Mouse (Mus musculus) megakaryocyte-erythroid progenitor cell, adult 5-6 weeks (primary cell): Measurements from ENCODE around the gene Nmnat2. TPM values are rescaled to one million over a fixed set of nuclear protein-coding genes. Genes with fewer than 3 reads are reported as not detected.

ENCODE experiments used
- ATAC-seq: replicated peaks from 2 replicates; pipeline ENCODE4 v1.8.0; 2016; ENCODE audit warnings: mild to moderate bottlenecking, inconsistent platforms; ENCODE audit not compliant: severe bottlenecking, poor library complexity, low FRiP score, low TSS enrichment
- total RNA-seq, 2 experiments: library from RNA; stranded (forward) in 1 of 2; stranded (reverse) in 1 of 2; fragments of 200-1000, 215-1000 nt in 1 of 2; fragments of >200 nt in 1 of 2; fragmentation: Nextera tagmentation in 1 of 2; gene quantifications; 2 replicates each; pipeline ENCODE4 v1.2.3; 2014 to 2017

Gene Nmnat2
- total RNA-seq (2014; fragmentation: Nextera tagmentation) (0.24 and 1.1 TPM in 2 replicates), total RNA-seq (2017) (0.65 and 1.5 TPM in 2 replicates)

DNA sequence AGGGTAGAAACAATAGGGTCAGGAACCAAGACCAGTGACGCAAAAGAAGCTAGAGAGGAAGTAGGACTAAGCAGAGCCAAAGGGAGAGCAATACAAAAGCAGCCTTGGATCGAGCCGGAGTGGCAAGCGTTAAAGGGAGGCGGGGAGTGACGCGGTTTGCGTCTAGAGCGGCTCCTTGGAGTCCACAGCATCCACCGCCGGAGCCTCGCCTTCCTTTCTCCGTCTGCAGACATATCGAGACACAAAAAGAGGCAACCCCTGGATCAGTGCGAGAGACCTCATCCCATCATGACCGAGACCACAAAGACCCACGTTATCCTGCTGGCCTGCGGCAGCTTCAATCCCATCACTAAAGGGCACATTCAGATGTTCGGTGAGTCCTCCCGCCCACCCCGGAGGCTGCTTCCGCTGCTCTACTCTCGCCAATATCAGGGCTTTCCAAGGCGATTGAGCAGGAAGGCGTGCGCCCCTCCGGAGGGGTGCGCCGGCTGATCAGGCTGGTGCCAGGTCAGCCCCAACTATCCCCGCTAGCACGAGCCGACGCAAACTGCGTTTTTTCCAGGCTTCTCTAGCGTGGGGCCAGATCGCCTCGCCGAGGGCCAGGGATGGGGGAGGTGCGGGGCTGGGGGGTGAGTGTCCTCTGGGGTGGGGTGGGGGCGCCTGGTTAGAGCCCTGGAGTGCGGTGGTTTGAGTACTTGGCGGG is at the start of gene Nmnat2:
TSS of gene Nmnat2 (plus strand) at position 173 of the 703 bp plus-strand sequence.
- no peak for ATAC-seq

DNA sequence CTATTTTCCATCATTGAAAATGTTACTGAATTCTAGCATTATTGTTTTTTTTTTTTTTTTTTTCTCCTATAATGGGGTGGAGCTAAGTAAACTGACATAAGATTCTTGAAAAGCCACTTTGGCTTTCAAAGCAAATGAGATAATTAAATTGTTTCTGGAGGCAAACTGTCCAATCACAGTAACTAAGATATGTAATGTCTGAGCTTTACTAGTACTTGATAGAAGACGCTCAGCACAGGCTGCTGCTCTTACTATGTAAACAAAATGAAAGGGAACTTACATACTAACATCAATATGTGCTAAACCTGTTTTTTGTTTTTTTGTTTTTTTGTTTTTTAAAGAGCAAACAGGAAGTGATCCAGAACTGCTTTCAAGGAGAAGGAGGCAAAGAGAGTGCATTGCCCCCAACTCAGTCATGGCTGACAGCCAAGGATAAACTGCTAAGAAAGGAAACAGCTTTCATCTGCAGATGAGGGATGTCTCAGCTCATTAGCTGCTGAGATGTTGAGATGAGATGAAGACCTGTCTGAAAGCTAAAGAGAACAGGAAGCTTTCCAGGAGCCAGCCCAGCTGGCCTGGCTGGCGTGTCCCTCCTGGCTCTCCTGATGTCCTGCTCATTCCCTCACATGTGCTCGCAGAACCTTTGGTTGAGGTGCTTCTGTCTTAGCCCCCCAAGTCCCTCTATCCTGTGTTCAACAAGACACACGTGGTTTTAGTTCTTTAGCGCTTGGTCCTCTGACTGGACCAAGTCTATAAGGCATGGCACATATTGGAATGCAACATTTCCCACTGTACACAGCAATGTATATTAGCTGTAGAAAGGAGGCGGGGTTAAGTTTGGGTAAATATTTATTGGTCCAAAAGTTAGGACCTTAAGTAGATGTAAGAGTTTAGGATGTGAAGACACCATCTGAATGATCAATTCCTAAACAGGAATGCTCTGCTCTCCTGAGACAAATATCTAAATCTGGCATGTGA is 41.0 kb upstream of the Nmnat2 start:
- no peak for ATAC-seq

DNA sequence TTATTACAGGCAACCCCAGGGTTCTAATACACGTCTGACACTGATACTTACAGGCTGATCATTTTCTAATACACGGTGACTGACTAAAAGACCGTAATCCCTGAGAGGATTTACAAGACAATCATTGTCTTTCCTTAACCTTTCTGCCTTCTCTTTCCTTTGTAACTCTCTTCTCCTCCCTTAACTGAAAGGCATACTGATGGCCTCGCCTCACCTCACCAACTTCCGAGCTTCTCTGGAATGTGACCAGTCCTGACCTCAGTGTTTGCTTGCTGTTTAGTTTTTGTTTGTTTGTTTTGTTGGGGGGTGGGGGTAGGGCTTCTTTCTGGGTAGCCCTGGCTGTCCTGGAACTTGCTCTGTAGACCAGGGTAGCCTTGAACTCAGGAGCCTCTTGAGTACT is 39.0 kb upstream of the Nmnat2 start:
- ATAC-seq = no peak

DNA sequence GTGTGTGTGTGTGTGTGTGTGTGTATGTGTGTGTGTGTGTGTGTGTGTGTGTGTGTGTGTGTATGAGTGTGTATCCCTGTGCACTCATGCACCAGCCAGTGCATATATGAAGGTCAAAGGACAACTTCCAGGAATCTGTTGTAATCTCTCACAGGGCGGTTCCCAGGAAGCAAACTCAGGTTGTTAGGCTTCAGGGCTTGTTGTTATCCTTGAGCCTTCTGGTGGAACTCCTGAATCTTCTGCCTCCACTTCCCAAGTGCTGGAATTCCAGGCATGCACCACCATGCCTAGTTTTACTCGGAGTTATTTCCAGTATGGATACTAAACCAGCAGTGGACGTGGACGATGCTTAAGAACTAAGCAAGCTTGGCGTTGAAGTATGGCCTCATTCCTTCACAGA is 37.9 kb upstream of the Nmnat2 start:
- no peak for ATAC-seq

DNA sequence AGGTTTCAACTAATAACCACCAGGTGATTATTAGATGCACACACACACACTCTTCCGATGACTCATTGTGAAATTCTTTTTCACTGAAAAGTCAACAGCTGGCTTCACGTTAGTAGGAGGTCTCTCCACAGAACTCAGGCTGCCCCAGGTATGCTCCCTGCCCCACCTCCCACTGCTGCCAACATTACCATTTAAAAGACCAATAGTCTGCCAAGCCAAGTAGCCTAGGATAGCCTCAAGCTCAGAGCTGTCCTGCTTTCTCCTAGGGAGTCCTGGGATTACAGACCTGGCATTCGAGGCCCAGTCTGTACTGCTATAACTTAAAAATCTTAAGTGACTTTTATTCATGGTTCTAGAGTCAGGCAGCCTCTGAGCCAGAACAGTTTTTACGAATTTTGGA is 37.2 kb upstream of the Nmnat2 start:
- ATAC-seq = no peak

DNA sequence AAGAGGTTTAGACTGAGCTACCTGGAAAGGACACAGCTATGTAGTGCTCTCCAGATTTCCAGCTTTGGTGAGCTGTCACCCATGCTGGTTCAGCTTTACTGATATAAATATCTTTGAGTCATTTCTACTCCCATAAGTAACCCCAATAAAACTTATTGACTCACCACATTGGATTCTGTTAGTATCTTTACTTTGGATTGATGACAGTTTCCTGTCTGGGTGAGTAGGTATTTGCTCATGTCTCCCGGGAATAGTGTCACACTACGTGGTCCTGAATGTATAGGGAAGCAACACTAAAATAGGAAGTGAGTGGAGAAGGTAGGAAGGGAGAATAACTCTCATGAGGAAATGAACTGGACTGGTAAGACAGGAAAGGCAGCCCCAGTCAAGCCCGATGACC is 33.0 kb upstream of the Nmnat2 start:
- ATAC-seq = no peak

DNA sequence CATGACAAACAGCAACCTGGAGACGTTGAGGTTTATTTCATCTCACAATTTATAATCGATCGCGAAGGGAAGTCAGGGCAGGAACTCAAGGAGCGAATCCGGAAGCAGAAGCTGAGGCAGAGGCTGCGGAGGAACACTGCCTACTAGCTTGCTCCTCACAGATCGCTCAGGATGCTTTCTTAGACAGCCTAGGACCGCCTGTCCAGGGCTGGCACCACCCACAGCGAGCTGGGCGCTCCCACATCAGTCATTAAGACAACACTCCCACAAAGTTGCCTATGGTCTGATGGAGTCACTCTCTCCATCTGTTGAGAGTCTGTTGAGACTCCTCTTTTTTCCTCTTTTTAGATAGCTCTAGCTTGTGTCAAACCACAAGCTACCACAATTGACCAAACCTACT is 20.8 kb upstream of the Nmnat2 start:
- peak; percentile 64; the same call in 1 of the 2 replicates for ATAC-seq

DNA sequence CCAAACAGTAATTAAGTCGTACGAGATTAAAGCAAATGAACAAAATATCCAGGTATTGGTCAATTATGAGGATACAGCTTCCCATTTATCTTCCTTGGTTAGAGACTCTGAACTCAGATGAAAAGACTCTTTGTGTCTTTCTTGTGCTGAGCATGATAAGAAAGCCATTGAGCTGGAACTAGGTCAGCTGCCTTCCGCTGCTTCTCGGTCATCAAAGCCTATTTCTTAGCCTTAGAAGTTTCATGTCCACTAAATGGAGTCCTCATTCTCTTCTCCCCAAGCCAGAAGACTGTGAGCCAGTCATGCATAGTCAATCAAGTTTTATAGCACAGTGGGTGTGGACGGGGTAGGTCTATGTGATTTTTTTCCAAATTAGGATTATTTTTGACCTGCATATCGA is 19.3 kb upstream of the Nmnat2 start:
- ATAC-seq = no peak

DNA sequence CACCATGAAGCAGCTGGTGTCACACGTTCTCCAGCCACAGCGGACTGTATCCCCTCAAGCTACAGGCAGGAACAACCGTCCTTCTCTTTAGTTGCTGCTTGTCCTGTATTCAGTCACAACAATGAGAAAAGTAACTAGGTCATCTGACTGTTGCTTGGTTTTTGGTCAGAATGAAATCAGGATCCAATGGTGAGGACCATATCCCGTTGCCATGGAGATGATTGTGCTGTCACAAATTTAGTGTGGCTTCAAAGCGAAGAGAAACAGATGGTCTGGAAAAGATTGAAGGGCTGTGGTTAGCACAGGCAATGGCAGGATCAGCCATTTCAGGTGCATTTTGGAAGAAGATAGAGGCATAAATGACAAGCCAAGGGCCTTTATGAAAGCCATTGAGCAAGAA is 18.4 kb upstream of the Nmnat2 start:
- ATAC-seq = no peak

DNA sequence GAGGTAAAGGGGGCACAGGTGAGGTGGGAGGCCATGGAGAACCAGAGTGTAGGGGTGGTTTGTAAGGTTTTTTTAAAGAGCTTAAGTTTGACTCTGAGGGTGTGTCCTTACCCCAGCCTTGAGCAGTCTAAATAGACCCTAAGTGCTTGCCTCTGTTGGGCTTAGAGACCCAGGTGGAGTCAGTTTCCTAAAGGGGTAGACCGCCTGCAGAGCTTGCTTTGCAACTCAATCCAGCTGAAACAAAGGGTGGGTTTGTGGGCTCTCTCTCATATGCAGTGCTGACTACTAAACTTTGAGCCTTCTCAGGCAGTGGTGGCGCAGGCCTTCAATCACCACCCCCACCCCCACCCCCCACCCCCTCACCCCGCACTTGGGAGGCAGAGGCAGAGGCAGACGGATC is 11.8 kb upstream of the Nmnat2 start:
- no peak for ATAC-seq

DNA sequence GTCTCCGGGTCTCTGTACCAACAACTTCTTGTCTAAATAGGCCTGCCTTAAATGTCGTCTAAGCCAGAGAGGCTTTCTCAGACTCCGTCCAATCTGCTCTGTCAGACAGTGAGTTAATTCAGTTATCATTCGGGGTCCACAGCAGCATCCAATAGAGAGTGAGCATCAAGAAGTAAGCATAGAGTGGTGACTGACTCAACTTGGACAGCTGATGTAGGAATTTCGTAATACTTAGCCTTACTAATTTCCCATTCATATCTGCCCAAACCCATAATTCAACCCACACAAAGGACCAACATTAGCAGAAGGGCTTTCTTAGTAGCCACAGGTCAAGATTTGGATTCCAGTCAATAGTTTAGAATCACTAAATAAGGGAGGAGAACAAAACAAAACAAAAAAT is 626 bp upstream of the Nmnat2 start:
- no peak for ATAC-seq

DNA sequence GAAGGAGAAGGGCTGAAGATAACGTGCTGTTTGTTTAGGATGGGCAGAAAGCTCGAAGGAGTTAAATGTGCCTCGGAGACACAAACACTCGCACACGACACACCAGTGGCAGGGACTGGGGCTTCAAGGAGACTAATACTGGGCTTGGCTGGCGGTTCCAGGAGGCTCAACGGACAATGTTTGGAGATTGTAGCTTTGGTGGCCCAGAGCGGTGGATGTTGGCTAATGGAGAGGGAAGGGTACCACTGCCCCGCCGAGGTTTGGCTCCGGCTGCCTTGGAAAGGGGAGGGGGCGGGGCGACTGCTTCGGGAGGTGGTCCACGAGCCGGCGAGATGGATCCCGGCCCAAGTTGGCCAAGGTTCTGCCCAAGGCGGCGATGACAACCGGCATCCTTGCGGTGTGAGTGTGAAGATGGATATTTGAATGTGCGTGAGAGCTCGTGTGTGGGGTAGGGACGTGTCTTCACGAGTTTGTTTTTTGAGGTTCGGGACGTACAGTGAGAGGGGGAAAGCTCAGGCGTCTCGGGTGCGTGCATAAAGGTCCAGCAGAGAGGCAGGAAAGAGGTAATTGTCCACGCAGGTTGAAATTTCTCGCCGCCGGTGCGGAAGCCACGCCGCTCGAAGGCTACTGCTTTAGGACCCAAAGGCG is 895 bp downstream of the Nmnat2 start:
- peak; percentile 33 for ATAC-seq

DNA sequence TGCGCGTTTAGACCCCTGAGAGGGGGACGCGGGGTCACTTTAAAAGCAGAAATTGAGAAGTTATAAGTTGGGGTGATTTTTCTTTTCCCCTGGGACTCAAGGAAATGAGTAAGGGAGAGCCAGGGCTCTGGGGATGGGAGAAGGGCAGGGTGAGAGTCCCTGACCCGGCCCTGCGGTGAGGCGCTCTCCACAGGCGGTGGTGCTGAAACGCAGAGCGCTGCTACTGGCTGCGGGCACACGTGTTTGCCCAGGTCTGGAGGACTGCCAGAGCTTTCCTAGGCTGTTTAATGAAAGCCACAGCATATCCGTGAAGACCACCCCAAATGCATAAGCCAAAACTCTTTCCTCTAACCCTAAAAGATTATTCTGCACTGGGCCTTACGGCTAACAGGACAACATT is 1.4 kb downstream of the Nmnat2 start:
- peak; percentile 97 for ATAC-seq

DNA sequence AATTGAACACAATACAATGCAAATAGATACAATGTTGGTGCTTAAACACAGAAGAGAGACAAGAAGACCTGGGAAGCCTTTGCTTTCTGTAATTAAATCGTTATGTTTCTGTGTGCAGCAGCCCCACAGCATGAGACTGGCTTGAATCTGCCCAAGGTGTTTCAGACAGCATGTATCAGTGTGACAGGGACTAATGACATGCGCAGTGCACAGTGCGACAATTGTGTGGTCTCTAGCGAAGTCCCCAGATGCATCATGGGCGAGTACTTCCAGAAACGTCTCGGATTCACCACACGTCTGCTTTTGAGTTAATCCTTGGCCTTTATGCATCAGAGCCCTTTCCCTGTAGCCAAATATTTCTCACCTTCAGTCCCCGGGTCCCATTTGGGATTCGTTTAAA is 9.6 kb downstream of the Nmnat2 start:
- ATAC-seq = no peak

DNA sequence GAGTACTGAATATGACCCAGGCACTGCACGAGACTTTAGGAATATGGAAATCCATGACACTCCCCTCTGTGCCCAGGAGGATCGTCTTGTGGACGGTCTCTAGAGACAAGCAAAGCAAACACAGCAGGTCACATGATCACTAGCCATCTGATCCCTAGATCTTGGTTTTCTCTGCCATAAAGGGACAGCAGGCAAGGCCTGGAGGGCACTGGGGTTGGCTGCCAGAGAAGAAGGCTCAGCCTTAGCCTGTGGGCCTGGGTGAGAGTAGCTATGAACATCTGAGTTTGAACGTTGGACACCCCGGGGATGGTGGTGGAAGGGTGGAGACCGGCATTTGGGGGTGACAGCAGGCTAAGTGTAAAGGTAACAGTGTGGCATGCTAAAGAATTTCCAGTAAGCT is 11.4 kb downstream of the Nmnat2 start:
- no peak for ATAC-seq

DNA sequence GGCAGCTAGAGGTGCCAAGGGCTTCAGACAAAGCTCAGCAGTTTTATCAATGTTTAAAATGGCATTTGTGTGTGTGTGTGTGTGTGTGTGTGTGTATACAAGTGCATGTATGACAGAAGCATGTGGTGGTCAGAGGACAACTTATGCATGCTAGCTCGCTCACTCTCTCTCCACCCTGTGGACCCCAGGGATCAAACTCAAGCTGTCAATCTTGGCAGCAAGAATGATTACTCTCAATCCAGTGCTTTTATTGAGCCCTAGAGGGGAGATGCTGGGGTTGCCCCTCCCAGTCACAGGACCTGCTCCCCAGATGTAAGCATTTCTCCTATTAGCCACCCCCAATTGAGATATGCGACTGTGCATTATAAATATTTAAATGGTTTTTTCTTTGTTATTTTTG is 11.9 kb downstream of the Nmnat2 start:
- no peak for ATAC-seq

DNA sequence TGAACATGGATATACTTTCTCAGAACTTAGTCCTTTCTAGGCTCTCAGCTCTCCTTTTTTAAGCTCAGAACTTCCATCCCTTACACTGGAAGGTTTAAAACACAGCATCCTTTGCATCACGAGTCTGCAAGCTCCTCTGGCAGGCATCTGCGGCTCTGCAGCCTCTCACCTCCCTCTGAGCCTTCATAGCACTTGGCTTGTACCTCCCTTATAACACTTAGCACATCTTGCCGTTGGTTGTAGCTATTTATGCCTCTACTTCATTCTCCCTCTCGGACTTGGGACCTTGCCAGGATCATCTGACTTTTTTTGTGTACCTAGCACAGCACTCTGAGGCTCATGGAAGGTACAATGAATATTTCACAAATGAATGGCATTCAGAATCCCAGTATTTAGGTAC is 14.3 kb downstream of the Nmnat2 start:
- no peak for ATAC-seq

DNA sequence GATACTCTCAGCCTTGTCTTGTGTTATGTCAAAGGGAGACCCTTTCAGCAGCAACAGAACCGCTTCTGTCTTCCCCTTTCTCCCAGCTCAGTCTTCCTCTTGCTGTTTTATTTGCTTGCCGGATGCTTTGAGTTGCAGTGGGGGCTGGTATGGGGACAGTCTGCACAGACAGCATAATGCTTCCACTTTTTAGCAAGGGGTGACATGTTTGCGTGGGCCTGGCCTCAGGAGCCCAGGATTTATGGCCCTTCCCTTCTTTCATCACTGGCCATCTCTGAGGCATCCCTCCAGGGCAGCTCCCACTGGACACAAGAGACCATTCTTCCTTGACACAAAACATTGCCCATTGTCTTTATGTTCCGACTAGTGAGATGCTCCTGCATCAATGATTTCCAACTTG is 18.2 kb downstream of the Nmnat2 start:
- ATAC-seq = no peak

DNA sequence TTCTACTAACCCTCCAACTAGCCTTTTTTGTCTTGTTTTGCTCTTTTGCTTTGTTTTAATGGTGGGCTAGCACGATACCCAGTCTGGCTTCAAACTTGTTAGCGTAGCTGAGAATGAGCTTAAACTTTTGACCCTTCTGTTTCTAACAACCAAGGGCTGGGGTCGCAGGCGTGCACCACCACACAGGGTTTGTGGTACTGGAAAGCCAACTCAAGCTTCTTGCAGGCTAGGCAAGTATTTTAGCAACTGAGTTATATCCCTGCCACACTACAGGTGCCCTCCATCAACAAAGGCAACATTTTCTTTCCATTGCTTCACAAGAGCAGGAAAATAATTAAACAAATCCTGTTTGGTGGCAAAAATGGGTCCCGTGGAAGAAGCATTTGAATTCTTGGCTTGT is 18.6 kb downstream of the Nmnat2 start:
- ATAC-seq = no peak

DNA sequence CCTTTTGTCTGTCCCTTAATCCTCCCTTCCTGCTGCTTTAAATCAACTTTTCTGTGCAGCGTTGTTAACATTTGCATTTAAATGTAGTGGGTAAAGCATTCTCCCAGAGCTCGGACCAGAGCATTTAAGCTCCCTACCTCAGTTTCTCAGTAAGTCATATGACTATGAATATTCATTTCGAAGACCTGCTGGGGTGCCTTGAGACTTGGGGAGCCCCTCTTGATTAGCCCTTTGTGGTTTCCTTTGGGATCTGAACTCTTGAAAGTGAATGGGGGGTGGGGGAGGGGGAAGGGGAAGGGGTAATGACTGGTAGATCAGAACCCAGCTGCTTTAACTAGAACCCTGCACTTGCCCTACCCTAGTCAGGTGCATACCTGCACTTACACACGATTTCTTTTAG is 19.1 kb downstream of the Nmnat2 start:
- ATAC-seq = no peak
